Mouse (Mus musculus): Measurements from ENCODE around the gene Prss50. TPM values are rescaled to one million over a fixed set of nuclear protein-coding genes. Genes with fewer than 3 reads are reported as not detected.

Prss50 gene
- polyA plus RNA-seq, 1 experiment from 2014 or later = 0.97 TPM

GRCm38 (mm10) chr9:110890026-110890783, 32.4 kb downstream of the Prss50 start:
- peaks cover 43% of the 10 kb centered on the region for H3K27me3 ChIP-seq (replicated peaks)
- H3K4me1 ChIP-seq (replicated peaks) = peaks cover 16% of the 10 kb centered on the region
- ATAC-seq (ENCODE audit: insufficient number of reproducible peaks, low FRiP score) = no peak
- H3K9me3 ChIP-seq (replicated peaks) = no peaks in the 10 kb centered on the region
- H3K4me2 ChIP-seq = no peak overlapping the region
- no peaks in the 10 kb centered on the region for H3K36me3 ChIP-seq
- no peak overlapping the region for H3K9ac ChIP-seq
- no peak overlapping the region for H3K27ac ChIP-seq (ENCODE audit: poor library complexity, severe bottlenecking)
- no peak overlapping the region for H3K4me3 ChIP-seq
- WGBS = 14% methylated on average over 21 of the region's 21 CpGs

- H3K4me3 ChIP-seq = no peak overlapping the region
- H3K27ac ChIP-seq (ENCODE audit: poor library complexity, severe bottlenecking) = no peak overlapping the region
- H3K36me3 ChIP-seq = no peaks in the 10 kb centered on the region
- H3K9me3 ChIP-seq (replicated peaks) = no peaks in the 10 kb centered on the region
- 64% methylated on average over 12 of the region's 12 CpGs for WGBS
- no peak overlapping the region for H3K4me2 ChIP-seq
- no peak overlapping the region for H3K9ac ChIP-seq
- peaks cover 45% of the 10 kb centered on the region for H3K27me3 ChIP-seq (replicated peaks)
- H3K4me1 ChIP-seq (replicated peaks) = peaks cover 17% of the 10 kb centered on the region
- ATAC-seq (ENCODE audit: insufficient number of reproducible peaks, low FRiP score) = no peak
Observed at GRCm38 (mm10) chr9:110891077-110891828, 33.5 kb downstream of the Prss50 start.

GRCm38 (mm10) chr9:110892552-110892951, 34.8 kb downstream of the Prss50 start:
- Histone ChIP-seq H3K4me2 (no peak overlapping the region), H3K9ac (no peak overlapping the region), H3K27me3 (replicated peaks) (peaks cover 39% of the 10 kb centered on the region), H3K36me3 (no peaks in the 10 kb centered on the region), H3K9me3 (replicated peaks) (no peaks in the 10 kb centered on the region), H3K4me3 (no peak overlapping the region), H3K4me1 (replicated peaks) (peaks cover 20% of the 10 kb centered on the region), H3K27ac (ENCODE audit: poor library complexity, severe bottlenecking) (no peak overlapping the region)
- no peak for ATAC-seq (ENCODE audit: insufficient number of reproducible peaks, low FRiP score)
- WGBS = 78% methylated on average over 3 of the region's 3 CpGs

- ATAC-seq (ENCODE audit: insufficient number of reproducible peaks, low FRiP score) = no peak
- H3K4me1 ChIP-seq (replicated peaks) = peaks cover 20% of the 10 kb centered on the region
- WGBS = 57% methylated on average over 10 of the region's 10 CpGs
- H3K4me2 ChIP-seq = no peak overlapping the region
- no peak overlapping the region for H3K9ac ChIP-seq
- H3K36me3 ChIP-seq = no peaks in the 10 kb centered on the region
- no peak overlapping the region for H3K27ac ChIP-seq (ENCODE audit: poor library complexity, severe bottlenecking)
- peaks cover 47% of the 10 kb centered on the region for H3K27me3 ChIP-seq (replicated peaks)
- no peaks in the 10 kb centered on the region for H3K9me3 ChIP-seq (replicated peaks)
- no peak overlapping the region for H3K4me3 ChIP-seq
Observed at GRCm38 (mm10) chr9:110893429-110893828, 35.7 kb downstream of the Prss50 start.

- ATAC-seq (ENCODE audit: insufficient number of reproducible peaks, low FRiP score) = no peak
- no peak overlapping the region for H3K4me3 ChIP-seq
- H3K27me3 ChIP-seq (replicated peaks) = peaks cover 33% of the 10 kb centered on the region
- 57% methylated on average over 5 of the region's 5 CpGs for WGBS
- peaks cover 17% of the 10 kb centered on the region for H3K4me1 ChIP-seq (replicated peaks)
- no peaks in the 10 kb centered on the region for H3K9me3 ChIP-seq (replicated peaks)
- no peaks in the 10 kb centered on the region for H3K36me3 ChIP-seq
- no peak overlapping the region for H3K9ac ChIP-seq
- no peak overlapping the region for H3K4me2 ChIP-seq
- no peak overlapping the region for H3K27ac ChIP-seq (ENCODE audit: poor library complexity, severe bottlenecking)
Observed at GRCm38 (mm10) chr9:110895507-110895906, 37.7 kb downstream of the Prss50 start.

- Histone ChIP-seq H3K4me3 (no peak overlapping the region), H3K4me1 (replicated peaks) (peaks cover 14% of the 10 kb centered on the region), H3K9me3 (replicated peaks) (no peaks in the 10 kb centered on the region), H3K27ac (ENCODE audit: poor library complexity, severe bottlenecking) (no peak overlapping the region), H3K4me2 (peak overlapping the region; percentile 38), H3K27me3 (replicated peaks) (peaks cover 30% of the 10 kb centered on the region), H3K36me3 (no peaks in the 10 kb centered on the region), H3K9ac (no peak overlapping the region)
- no peak for ATAC-seq (ENCODE audit: insufficient number of reproducible peaks, low FRiP score)
- WGBS = 22% methylated on average over 7 of the region's 7 CpGs
Observed at GRCm38 (mm10) chr9:110895994-110896393, 38.2 kb downstream of the Prss50 start.

GRCm38 (mm10) chr9:110896595-110896994, 38.8 kb downstream of the Prss50 start:
- Histone ChIP-seq H3K27me3 (replicated peaks) (peaks cover 30% of the 10 kb centered on the region), H3K9ac (no peak overlapping the region), H3K27ac (ENCODE audit: poor library complexity, severe bottlenecking) (no peak overlapping the region), H3K4me1 (replicated peaks) (peaks cover 8% of the 10 kb centered on the region), H3K9me3 (replicated peaks) (no peaks in the 10 kb centered on the region), H3K4me2 (peak overlapping the region; percentile 38), H3K36me3 (no peaks in the 10 kb centered on the region), H3K4me3 (no peak overlapping the region)
- WGBS = 13% methylated on average over 6 of the region's 6 CpGs
- ATAC-seq (ENCODE audit: insufficient number of reproducible peaks, low FRiP score) = no peak

GRCm38 (mm10) chr9:110899451-110900008, 41.8 kb downstream of the Prss50 start:
- Histone ChIP-seq H3K36me3 (no peaks in the 10 kb centered on the region), H3K9ac (no peak overlapping the region), H3K4me3 (no peak overlapping the region), H3K4me2 (no peak overlapping the region), H3K4me1 (replicated peaks) (peaks cover 8% of the 10 kb centered on the region), H3K27me3 (replicated peaks) (peaks cover 21% of the 10 kb centered on the region), H3K27ac (ENCODE audit: poor library complexity, severe bottlenecking) (no peak overlapping the region), H3K9me3 (replicated peaks) (no peaks in the 10 kb centered on the region)
- ATAC-seq (ENCODE audit: insufficient number of reproducible peaks, low FRiP score) = no peak
- 36% methylated on average over 10 of the region's 10 CpGs for WGBS

- Histone ChIP-seq H3K4me3 (no peak overlapping the region), H3K27ac (ENCODE audit: poor library complexity, severe bottlenecking) (no peak overlapping the region), H3K27me3 (replicated peaks) (peaks cover 9% of the 10 kb centered on the region), H3K9ac (no peak overlapping the region), H3K9me3 (replicated peaks) (no peaks in the 10 kb centered on the region), H3K36me3 (no peaks in the 10 kb centered on the region), H3K4me1 (replicated peaks) (peaks cover 8% of the 10 kb centered on the region), H3K4me2 (no peak overlapping the region)
- ATAC-seq (ENCODE audit: insufficient number of reproducible peaks, low FRiP score) = no peak
- WGBS = 85% methylated on average over 6 of the region's 6 CpGs
Observed at GRCm38 (mm10) chr9:110901204-110901603, 43.4 kb downstream of the Prss50 start.

GRCm38 (mm10) chr9:110902271-110902670, 44.5 kb downstream of the Prss50 start:
- Histone ChIP-seq H3K27ac (ENCODE audit: poor library complexity, severe bottlenecking) (no peak overlapping the region), H3K4me2 (no peak overlapping the region), H3K9me3 (replicated peaks) (peaks cover 2% of the 10 kb centered on the region; the same call in 1 of the 2 replicates), H3K9ac (no peak overlapping the region), H3K4me1 (replicated peaks) (peaks cover 4% of the 10 kb centered on the region; the same call in 1 of the 2 replicates), H3K4me3 (no peak overlapping the region), H3K36me3 (no peaks in the 10 kb centered on the region), H3K27me3 (replicated peaks) (peaks cover 9% of the 10 kb centered on the region)
- 59% methylated on average over 4 of the region's 4 CpGs for WGBS
- ATAC-seq (ENCODE audit: insufficient number of reproducible peaks, low FRiP score) = no peak

- Histone ChIP-seq H3K9me3 (replicated peaks) (peaks cover 4% of the 10 kb centered on the region; the same call in 1 of the 2 replicates), H3K9ac (no peak overlapping the region), H3K27ac (ENCODE audit: poor library complexity, severe bottlenecking) (no peak overlapping the region), H3K36me3 (no peaks in the 10 kb centered on the region), H3K4me1 (replicated peaks) (no peaks in the 10 kb centered on the region), H3K4me3 (no peak overlapping the region), H3K27me3 (replicated peaks) (no peaks in the 10 kb centered on the region), H3K4me2 (no peak overlapping the region)
- WGBS = 87% methylated on average over 11 of the region's 11 CpGs
- ATAC-seq (ENCODE audit: insufficient number of reproducible peaks, low FRiP score) = no peak
Observed at GRCm38 (mm10) chr9:110907201-110907837, 49.6 kb downstream of the Prss50 start.

All from heart, embryonic 12.5 days (tissue).